Mouse (Mus musculus) kidney, adult 11 months (tissue): Measurements from ENCODE around the gene Dennd1b.

Experiments
- DNase-seq: peaks from one replicate; pipeline ENCODE4 v3.0.0; 2022

Dennd1b gene

DNA sequence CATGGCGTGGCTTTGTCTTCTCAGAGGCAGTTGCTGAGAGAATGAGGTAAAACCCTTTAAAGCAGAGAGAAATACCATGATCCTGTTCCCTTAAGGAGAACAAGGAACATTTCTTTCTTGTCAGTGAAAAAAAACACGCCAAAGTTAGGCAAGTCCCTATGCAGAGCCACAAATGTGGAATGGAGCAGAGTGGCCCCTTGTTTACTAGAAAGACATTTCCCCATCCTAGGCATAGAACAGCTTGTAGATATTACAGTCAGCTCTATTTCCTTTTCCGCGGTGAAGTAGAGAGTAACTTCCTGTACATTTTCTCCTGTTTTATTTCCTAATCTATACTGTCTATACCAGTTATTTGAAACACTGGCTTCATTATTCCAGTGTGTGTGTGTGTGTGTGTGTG, 243.0 kb downstream of the Dennd1b start:
- DNase-seq: no peak

DNA sequence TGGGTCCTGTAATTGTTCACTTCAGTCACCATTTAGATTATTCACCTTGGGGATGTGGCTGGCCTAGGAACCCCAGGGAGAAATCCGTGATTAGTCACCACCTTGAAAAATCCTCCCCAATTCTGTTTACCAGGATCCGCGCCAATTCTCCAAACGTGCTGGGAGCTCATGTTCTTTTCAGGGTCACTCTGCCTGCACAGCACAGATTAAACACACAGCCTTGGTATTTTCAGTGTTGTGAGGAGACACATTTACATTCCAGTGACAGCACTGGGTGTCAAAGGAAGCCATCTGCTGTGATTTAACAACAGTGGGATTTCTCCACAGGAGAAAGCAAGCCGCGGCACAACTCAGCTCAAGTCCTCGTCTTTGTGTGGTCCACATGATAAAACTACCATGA, 246.6 kb downstream of the Dennd1b start:
- DNase-seq: no peak

DNA sequence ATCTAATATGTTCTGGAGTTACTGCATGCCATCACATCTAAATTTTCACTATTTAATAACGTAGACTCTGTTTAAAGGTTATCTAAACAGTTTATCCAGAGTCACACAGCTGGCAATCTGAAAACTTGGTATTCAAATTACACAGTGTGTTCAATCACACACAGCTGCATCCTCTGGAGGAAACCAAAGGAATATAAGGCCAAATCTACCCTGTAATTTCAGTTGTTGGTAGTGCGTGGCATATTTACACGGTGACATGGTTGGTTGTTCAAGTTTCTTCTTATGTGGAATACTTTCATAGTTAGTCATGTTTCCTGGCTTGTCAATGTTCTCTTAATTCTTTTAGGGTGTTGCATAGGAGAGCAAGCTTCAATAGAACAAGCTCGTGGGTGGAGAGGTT, 247.3 kb downstream of the Dennd1b start:
- DNase-seq: no peak

DNA sequence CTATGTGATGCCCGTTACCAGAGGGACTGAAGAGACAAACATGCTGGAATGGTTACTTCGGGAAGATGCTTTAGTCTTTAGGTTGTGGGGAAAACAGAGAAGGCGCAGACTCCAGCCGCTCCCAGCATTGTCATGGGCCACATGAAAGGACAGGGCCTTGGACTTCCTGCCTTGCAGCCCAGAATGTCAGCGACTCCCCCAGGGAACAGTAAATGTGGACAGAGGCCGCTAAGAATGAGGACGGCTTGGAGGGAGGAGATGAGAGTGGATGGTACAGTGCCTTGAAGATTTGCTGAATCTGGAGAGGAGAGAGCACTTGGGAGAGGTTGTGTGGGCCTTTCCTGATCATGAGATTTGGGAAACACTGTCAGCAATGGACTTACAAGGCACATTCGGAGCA, 252.1 kb downstream of the Dennd1b start:
- no peak for DNase-seq

DNA sequence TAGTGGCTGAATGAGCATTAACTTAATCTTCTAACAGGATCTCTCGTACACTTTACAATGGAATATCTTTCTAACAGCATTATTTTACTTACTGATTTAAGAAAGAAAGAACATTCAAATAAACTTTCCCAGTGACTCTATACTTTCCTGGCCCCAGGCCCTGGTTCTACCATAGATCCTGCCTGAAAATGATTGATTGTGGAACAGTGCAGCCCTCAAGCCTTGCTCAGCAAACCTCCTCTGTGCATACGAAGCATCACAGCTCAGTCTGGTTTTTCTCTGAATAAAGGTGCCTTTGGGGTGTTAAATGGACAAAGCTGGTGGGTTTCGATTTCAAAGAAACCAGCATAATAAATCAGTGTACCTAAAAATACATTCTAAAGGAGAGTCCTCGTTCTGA, 260.6 kb downstream of the Dennd1b start:
- DNase-seq: no peak

DNA sequence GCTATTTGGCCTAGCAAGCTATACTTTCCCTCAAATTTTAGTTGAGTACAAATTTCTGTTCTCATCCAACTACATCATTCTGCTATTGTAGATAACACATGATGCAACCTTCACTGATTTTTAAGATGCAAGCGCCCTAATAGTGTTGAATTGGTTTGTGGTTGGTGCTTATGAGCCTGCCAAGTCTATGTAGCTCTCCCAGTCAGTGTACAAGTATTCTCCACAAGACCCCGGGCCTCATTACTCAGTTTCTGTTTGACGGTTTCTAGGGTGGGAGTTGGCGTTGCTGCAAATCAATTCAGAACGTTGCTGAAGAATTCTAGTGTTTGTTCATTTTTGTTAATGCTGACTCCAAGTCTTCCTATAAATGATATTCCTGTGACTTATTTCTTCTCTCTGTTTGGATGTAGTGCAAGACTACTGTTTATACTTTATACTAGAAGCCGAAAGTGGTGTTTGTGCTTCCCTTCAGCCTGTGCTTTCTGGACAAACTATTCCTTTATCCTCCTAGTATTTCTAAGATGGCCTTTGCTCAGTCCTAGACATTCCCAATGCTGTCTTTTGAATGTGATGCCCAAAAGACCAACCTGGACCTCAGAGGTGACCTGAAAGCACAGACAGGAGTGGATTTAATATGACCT, 261.2 kb downstream of the Dennd1b start:
- DNase-seq: no peak
